7 mouse cellular contexts compared by ENCODE assay signal in the genomic region with DNA sequence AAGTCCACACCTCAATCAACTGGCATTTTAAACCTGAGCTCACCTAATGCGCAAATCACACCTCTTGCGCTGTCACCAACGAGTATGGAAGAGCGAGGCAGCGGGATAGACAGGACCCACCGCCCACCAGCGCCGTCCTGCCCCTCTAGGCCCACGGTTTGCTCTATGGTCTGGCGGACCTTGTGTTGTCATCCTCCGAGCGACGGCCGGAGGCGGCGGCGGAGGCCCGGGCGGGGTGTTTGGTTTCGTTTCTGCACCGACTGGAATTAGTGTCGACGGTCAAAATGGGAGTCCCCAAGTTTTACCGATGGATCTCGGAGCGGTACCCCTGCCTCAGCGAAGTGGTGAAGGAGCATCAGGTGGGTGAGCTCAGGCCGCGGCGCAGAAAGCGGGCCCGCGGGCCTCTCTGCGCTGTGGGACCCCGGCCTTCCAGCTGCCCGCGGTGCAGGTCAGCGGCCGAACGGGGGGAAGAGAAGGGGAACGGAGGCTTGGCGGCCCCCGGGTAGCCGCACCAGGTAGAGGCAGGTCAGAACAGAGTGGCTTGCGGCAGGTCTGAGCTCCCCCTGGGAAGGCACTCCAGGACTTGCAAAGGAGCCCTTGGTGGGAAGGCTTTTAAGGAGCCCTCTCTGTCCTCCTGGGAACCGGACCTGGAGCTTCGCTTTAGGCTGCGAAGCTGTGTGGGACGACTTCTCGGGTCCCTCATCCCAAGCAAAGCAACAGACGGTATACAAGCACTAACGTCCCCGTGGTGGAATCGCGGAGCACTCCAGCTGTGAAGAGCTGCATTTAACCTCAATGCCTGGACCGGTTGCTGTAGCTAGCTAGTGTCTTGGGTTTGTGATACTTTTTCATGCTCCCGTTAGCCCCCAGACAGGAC. TPM values are rescaled to one million over a fixed set of nuclear protein-coding genes. Genes with fewer than 3 reads are reported as not detected.
A peak's percentile ranks its signal among the peaks of the same experiment; 100 is the strongest.
DNase-seq lines count a peak whose midpoint lies in the region; ATAC-seq lines count a peak whose summit lies in the region.

Gene Xrn1, plus strand, starts transcription at position 176 of the 877 bp plus-strand sequence.

- peak; percentile 99 for ATAC-seq in intestine, embryonic 15.5 days

- H3K36me3 ChIP-seq in intestine, embryonic 15.5 days = no peaks in the 10 kb centered on the region
- H3K36me3 ChIP-seq in midbrain, embryonic 10.5 days = peaks cover 36% of the 10 kb centered on the region

- peak; percentile 87 to 89 for DNase-seq in adrenal gland, adult 18-20 months (ENCODE audit: low spot score in 2 of 2)
- DNase-seq in embryo, embryonic 11 days = peak; percentile 94
- DNase-seq in gastrocnemius, postnatal 36 days = peak; percentile 89 to 91
- peak; percentile 90 to 93 for DNase-seq in left cerebral cortex, postnatal 25 days (ENCODE audit: low spot score in 2 of 2)
- DNase-seq in midbrain, embryonic 10.5 days (ENCODE audit: low spot score) = peak; percentile 90
- DNase-seq in right cerebral cortex, postnatal 4 days = peak; percentile 89

- under 1% methylated on average over 57 of the region's 57 CpGs for WGBS in intestine, embryonic 15.5 days
- WGBS in midbrain, embryonic 10.5 days = under 1% methylated on average over 57 of the region's 57 CpGs

- no peaks in the 10 kb centered on the region for H3K27me3 ChIP-seq in intestine, embryonic 15.5 days (replicated peaks)
- no peaks in the 10 kb centered on the region for H3K27me3 ChIP-seq in midbrain, embryonic 10.5 days (ENCODE audit: low read depth, poor library complexity, severe bottlenecking)

- peak within 1 kb of the TSS; percentile 86 for H3K27ac ChIP-seq in intestine, embryonic 15.5 days
- peak within 1 kb of the TSS; percentile 97 for H3K27ac ChIP-seq in midbrain, embryonic 10.5 days (replicated peaks)

- H3K9ac ChIP-seq in intestine, embryonic 15.5 days = peak within 1 kb of the TSS; percentile 98

- peak within 1 kb of the TSS; percentile 81 for H3K4me3 ChIP-seq in intestine, embryonic 15.5 days (replicated peaks)
- H3K4me3 ChIP-seq in midbrain, embryonic 10.5 days = peak within 1 kb of the TSS; percentile 91

- H3K9me3 ChIP-seq in intestine, embryonic 15.5 days = no peaks in the 10 kb centered on the region
- H3K9me3 ChIP-seq in midbrain, embryonic 10.5 days (replicated peaks) = no peaks in the 10 kb centered on the region

- peaks cover 7% of the 10 kb centered on the region; the same call in 1 of the 2 replicates for H3K4me1 ChIP-seq in intestine, embryonic 15.5 days (replicated peaks)
- H3K4me1 ChIP-seq in midbrain, embryonic 10.5 days = peaks cover 17% of the 10 kb centered on the region; the same call in 1 of the 2 replicates

- H3K4me2 ChIP-seq in intestine, embryonic 15.5 days (replicated peaks) = peak within 1 kb of the TSS; percentile 70

- intact Hi-C loops in gastrocnemius, postnatal 36 days (cut with DNase I) = loop anchor here (10.0 kb wide), 1 partner anchor 160 kb away; the partner anchor contains the start of gene Gk5
- intact Hi-C loops in left cerebral cortex, postnatal 25 days (cut with DNase I) = loop anchor here (1.0 to 2.0 kb wide), 2 partner anchors 164 to 444 kb away; partner anchors contain the start of genes Gk5 and U2surp

RNA-seq across cellular contexts. Expression of gene Xrn1, which starts in this region (rescaled TPM):
- 10 to 100 TPM; 19.6 to 21.0 TPM for total RNA-seq in adrenal gland, adult 18-20 months (2021)
- 10 to 100 TPM in 1 of 2 experiments, 1 to 10 TPM in 1; 7.7 to 10.6 TPM for total RNA-seq in gastrocnemius, postnatal 36 days (2021)
- polyA plus RNA-seq in intestine, embryonic 15.5 days (2015; fragmentation: Nextera tagmentation; extraction: Ambion mirVana) = 14.5 and 14.9 TPM in 2 replicates
- total RNA-seq in left cerebral cortex, postnatal 25 days (2021) = 10 to 100 TPM; 23.0 to 25.5 TPM
- polyA plus RNA-seq in midbrain, embryonic 10.5 days (2016; fragmentation: Nextera tagmentation; extraction: Ambion mirVana) = 19.7 and 20.9 TPM in 2 replicates

Comparison
In these comparisons a context has a peak if more than half of its experiments do, and no peak if none do; other contexts are left out.
1. Peak in every context shown above with its lines: DNase-seq, ATAC-seq, H3K4me3 ChIP-seq and H3K27ac ChIP-seq.